In genomic region chr19:5912103-5913006, GRCm38 (mm10) we compare ENCODE assay signal across 8 mouse cellular contexts. TPM values are rescaled to one million over a fixed set of nuclear protein-coding genes. Genes with fewer than 3 reads are reported as not detected.
DNase-seq lines count a peak whose midpoint lies in the region; ATAC-seq lines count a peak whose summit lies in the region.

No protein-coding gene starts in this region.

- peak overlapping the region; percentile 75 for H3K27ac ChIP-seq in hindbrain, embryonic 14.5 days

- peak overlapping the region; percentile 75 for H3K4me2 ChIP-seq in hindbrain, embryonic 14.5 days (replicated peaks)

- WGBS in hindbrain, embryonic 14.5 days: under 1% methylated on average over 58 of the region's 59 CpGs

- peaks cover 8% of the 10 kb centered on the region; the same call in 1 of the 2 replicates for H3K36me3 ChIP-seq in hindbrain, embryonic 14.5 days (replicated peaks; ENCODE audit: control insufficient read depth, insufficient read depth)

- ATAC-seq in hindbrain, embryonic 14.5 days (ENCODE audit: low FRiP score): peak; percentile 93

- peak; percentile 99 for DNase-seq in R1 (ENCODE audit: low read depth, low spot score)
- peak; percentile 99 to 100 for DNase-seq in cerebellum, postnatal 25 days
- DNase-seq in frontal cortex, postnatal 25 days (ENCODE audit: low spot score in 2 of 2): peak; percentile 98 to 99
- peak; percentile 100 for DNase-seq in hindbrain, embryonic 14.5 days (ENCODE audit: low spot score)
- peak; percentile 99 for DNase-seq in layer of hippocampus, postnatal 36 days
- DNase-seq in lung, postnatal 36 days: peak; percentile 100
- peak; percentile 99 for DNase-seq in retina, postnatal 1 day
- DNase-seq in urinary bladder, adult 18-20 months (ENCODE audit: low spot score in 2 of 2): peak; percentile 91 to 98

- no peaks in the 10 kb centered on the region for H3K27me3 ChIP-seq in hindbrain, embryonic 14.5 days (ENCODE audit: control insufficient read depth, insufficient read depth, low read length)

- H3K9me3 ChIP-seq in hindbrain, embryonic 14.5 days (ENCODE audit: control insufficient read depth, low read length): no peaks in the 10 kb centered on the region

- H3K9ac ChIP-seq in hindbrain, embryonic 14.5 days: peak overlapping the region; percentile 88

- peak overlapping the region; percentile 83 for H3K4me3 ChIP-seq in hindbrain, embryonic 14.5 days (replicated peaks; ENCODE audit: low read length)

- peaks cover 28% of the 10 kb centered on the region for H3K4me1 ChIP-seq in hindbrain, embryonic 14.5 days (replicated peaks; ENCODE audit: control insufficient read depth, insufficient read depth, low read length)

RNA-seq across cellular contexts. Expression of gene Dpf2, which starts 0.5 kb away (rescaled TPM):
- 88.2 and 94.7 TPM in 2 replicates for polyA plus RNA-seq in hindbrain, embryonic 14.5 days (2014; fragmentation: Nextera tagmentation; extraction: Ambion mirVana)
- total RNA-seq in layer of hippocampus, postnatal 36 days (2021): 100 to 1,000 TPM in 1 of 2 experiments, 10 to 100 TPM in 1; 92.0 to 108 TPM

RNA-seq across cellular contexts. Expression of gene Cdc42ep2, which starts 12.3 kb away (rescaled TPM):
- polyA plus RNA-seq in hindbrain, embryonic 14.5 days (2014; fragmentation: Nextera tagmentation; extraction: Ambion mirVana): 16.9 and 18.5 TPM in 2 replicates
- total RNA-seq in layer of hippocampus, postnatal 36 days (2021): 1 to 10 TPM; 4.4 to 5.5 TPM

RNA-seq across cellular contexts. Expression of gene Tigd3, which starts 18.4 kb away (rescaled TPM):
- 6.1 and 9.4 TPM in 2 replicates for polyA plus RNA-seq in hindbrain, embryonic 14.5 days (2014; fragmentation: Nextera tagmentation; extraction: Ambion mirVana)
- 1 to 10 TPM; 1.9 to 2.2 TPM for total RNA-seq in layer of hippocampus, postnatal 36 days (2021)

RNA-seq across cellular contexts. Expression of gene Slc25a45, which starts 34.7 kb away (rescaled TPM):
- 1.5 and 2.5 TPM in 2 replicates for polyA plus RNA-seq in hindbrain, embryonic 14.5 days (2014; fragmentation: Nextera tagmentation; extraction: Ambion mirVana)
- total RNA-seq in layer of hippocampus, postnatal 36 days (2021): 1 to 10 TPM; 2.5 to 2.7 TPM

RNA-seq across cellular contexts. Expression of gene Frmd8, which starts 37.3 kb away (rescaled TPM):
- 11.3 and 13.1 TPM in 2 replicates for polyA plus RNA-seq in hindbrain, embryonic 14.5 days (2014; fragmentation: Nextera tagmentation; extraction: Ambion mirVana)
- 10 to 100 TPM; 13.5 to 14.2 TPM for total RNA-seq in layer of hippocampus, postnatal 36 days (2021)

Comparison
In these comparisons a context has a peak if more than half of its experiments do, and no peak if none do; other contexts are left out.
1. Peak in every context shown above with its lines: DNase-seq, ATAC-seq, H3K4me3 ChIP-seq and H3K27ac ChIP-seq.